Mouse (Mus musculus) hematopoietic stem cell, adult 5-6 weeks (primary cell): ENCODE data around the gene Ankmy2. TPM values are rescaled to one million over a fixed set of nuclear protein-coding genes. Genes with fewer than 3 reads are reported as not detected.

Experiments used
- ATAC-seq, 2 experiments: fragments of 125-278 bp in 1 of 2; replicated peaks in 1 of 2; 2 replicates each; pipeline ENCODE4 v1.8.0; 2016 to 2017; ENCODE audit warnings: inconsistent platforms in 2 of 2, mild to moderate bottlenecking in 2 of 2, moderate number of reproducible peaks in 2 of 2, low read depth in 1 of 2, moderate TSS enrichment in 1 of 2; ENCODE audit not compliant: low FRiP score in 2 of 2, poor library complexity in 2 of 2, severe bottlenecking in 2 of 2, insufficient read depth in 1 of 2, low TSS enrichment in 1 of 2
- total RNA-seq: library from RNA; stranded (forward); fragments of 172-1452, 232-1000 nt; gene quantifications from 2 replicates; pipeline ENCODE4 v1.2.3, GENCODE M21; 2017

Gene Ankmy2
- total RNA-seq, 1 experiment from 2014 or later: 32.2 TPM

DNA sequence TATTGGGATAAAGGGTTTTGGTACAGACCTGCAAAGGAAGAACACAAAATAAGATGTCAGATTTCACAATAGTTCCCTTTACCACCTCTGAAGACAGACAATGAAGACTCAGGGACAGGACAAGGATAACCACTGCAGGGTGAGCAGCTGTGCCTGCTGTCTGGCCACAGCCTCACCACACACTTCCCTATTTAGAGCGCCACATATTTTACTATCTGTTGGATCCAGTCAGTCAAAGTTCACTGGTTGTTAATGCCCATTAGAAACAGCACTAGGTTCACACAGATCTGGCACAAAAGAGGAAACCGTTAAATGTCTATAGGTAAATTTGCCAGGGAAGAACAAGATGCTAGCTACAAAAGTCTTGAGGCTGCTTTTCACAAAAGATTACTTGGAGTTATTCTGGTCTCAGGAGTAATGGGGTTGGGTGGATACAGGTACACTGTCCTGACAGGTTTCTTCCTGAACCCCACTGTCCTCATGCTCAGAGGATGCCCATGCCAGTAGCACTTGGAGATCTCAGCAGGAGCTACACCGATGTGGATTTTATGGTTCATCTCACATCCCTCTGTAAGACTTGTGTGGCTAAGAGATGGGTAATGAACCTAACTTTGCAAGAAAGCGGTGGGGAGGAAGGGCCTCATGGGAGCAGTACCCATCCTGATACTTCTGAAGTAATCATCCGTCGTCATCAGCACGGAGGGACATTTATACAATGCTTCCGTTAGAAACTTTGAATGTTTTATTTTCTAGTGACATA lies 57.7 kb downstream of the Ankmy2 start:
- peak; percentile 86 to 90 for ATAC-seq

DNA sequence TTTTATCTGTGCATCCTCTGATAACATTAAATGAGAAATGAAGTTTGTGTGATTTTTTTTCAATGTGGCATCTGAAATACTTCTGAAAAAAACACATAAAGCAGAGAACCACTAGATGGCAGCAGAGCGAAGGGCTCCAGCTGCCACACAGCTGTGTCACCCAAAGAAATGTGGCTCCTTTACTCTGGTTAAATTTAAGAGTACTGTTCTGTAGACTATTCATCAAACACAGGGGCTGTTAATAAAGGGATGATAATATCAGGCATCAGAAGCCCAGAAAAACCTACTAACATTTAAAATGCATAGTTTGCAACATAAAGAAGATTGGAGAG lies 58.2 kb downstream of the Ankmy2 start:
- ATAC-seq: peak; percentile 66 to 68; a peak in 3 of 4 replicates

DNA sequence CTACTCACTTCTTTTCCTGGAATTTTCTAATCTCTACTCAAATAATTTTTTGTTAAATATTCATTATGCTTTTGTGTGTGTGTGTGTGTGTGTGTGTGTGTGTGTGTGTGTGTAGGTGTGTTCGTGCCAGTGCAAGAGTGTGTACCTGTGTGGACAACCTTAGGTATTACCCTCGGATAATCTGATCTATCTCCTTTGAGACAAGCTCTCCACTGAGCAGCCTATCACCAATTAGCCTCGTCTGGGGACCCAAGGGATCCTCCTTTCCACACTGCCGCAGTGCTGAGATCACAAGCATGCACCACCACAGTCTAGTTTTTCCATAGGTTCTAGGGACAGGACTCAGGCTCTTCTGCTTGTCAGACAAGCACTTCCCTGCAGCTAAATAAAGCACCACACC lies 59.3 kb downstream of the Ankmy2 start:
- ATAC-seq: no peak

DNA sequence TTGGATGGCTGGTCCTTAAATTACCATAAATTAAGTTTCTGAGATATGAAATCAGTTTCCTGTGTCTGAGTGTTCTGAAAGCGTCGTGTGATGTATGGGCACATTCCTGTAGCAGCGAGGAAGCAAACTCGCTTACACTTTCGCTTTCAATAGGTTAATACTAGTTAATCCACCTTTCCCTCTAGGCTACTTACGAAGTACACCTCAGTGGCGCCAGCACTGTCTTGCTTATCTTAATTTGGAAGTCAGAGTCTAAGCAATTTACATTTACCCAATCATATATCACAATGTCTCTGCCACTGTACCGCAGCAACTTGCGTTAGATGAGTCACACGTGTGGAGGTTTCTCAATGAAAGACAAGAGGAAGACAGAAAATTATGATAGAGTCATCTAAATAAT lies 60.0 kb downstream of the Ankmy2 start:
- ATAC-seq: peak; percentile 48 to 52; a peak in 2 of 4 replicates

DNA sequence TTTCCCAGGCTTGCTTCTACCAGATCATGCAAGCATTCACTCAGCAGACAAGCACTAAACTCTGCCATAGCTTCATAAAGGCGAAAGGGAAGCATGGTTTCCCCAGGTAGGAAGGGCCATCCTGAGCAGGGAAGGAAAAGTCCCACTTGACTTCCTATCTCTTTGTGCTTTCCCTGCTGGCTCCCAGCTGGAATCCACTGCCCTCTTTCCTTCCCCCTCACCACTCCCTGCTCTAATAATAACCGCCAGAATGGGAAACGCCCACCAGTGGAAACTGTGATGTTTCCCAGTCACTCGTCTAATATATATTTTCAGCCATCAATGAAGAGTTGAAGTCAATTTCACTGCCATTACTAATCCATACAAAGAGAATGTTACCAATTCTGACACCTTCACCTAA lies 67.5 kb downstream of the Ankmy2 start:
- ATAC-seq: no peak

DNA sequence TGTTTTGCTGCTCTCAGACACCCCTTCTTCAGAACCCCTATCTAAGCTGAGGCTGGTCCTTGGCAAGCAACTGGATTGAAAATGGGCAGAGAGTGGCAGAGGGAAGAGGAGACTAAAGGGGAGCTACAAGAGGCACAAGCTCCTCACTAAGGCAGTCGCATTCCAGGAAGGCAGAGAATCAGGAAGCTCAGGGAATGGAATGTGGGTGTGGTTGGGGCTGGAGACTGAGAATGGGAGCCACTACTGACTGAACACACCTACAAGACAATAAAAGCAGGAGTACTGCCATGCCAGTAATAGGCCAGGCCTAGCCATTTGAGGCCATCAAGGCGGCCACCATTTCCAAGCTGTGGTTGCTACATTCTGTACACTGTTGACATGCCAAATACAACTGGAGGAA lies 74.5 kb downstream of the Ankmy2 start:
- no peak for ATAC-seq

DNA sequence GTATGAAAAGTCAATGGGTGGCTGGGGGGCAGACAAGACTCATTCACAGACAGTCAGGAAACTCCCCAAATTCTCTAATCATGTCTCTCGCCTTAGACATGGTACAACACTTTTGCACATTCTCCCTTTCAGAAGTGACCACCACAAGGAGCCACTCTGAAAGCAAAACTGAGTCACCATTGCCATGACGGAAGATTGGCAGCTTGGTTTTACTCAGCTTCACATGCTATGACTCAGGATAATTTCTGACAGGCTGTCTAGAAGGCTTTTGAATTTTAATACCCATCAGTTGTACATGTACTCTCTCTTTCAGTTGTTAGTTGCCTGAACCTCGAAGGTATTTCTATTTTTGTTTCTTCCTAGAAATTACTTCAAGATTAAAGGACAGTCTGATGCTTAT lies 84.3 kb downstream of the Ankmy2 start:
- ATAC-seq: no peak

Other genes starting within 250 kb of the Ankmy2 start
- gene Agr3, start 231.5 kb upstream of the Ankmy2 start, total RNA-seq: not detected in 2 replicates
- not detected in 2 replicates for gene Agr2, start 164.2 kb upstream of the Ankmy2 start, total RNA-seq
- gene Tspan13, start 114.6 kb upstream of the Ankmy2 start, total RNA-seq: 143 and 194 TPM in 2 replicates
- gene Bzw2, start 966 bp downstream of the Ankmy2 start, total RNA-seq: 98.0 and 117 TPM in 2 replicates
- not detected in 2 replicates for gene Lrrc72, start 96.3 kb downstream of the Ankmy2 start, total RNA-seq
- gene Sostdc1, start 157.0 kb downstream of the Ankmy2 start, total RNA-seq: not detected in 2 replicates
- 4.3 and 7.4 TPM in 2 replicates for gene Ispd, start 224.3 kb downstream of the Ankmy2 start, total RNA-seq
- gene D630036H23Rik, start 225.1 kb downstream of the Ankmy2 start, total RNA-seq: not detected in 2 replicates